Mouse (Mus musculus) myocyte (in vitro differentiated cells): ENCODE measurements at regions not wholly inside any gene's neighbourhood (a gene's known extent, or its start where the extent isn't known, plus 50 kb on each side); places are given as distances from the start of the nearest gene placed in this dataset.

Source experiments
- H3K27me3 ChIP-seq: one replicate; pipeline ENCODE4 v1.6.1; 2011; ENCODE audit not compliant: control insufficient read depth, insufficient read depth, insufficient read length
- H3K36me3 ChIP-seq: one replicate; pipeline ENCODE4 v1.6.1; 2011; ENCODE audit not compliant: control insufficient read depth, insufficient read depth
- H3K4me2 ChIP-seq: one replicate; pipeline ENCODE4 v1.6.1; 2011; ENCODE audit warnings: low read depth, control low read depth
- H3K4me3 ChIP-seq: one replicate; pipeline ENCODE4 v1.5.1; 2011; ENCODE audit warnings: mild to moderate bottlenecking, control low read depth, moderate library complexity
- H3K79me2 ChIP-seq: one replicate; pipeline ENCODE4 v1.6.1; 2011; ENCODE audit not compliant: control insufficient read depth, insufficient read depth
- H3ac ChIP-seq: one replicate; pipeline ENCODE4 v1.6.1; 2011; ENCODE audit not compliant: control insufficient read depth, insufficient read length
- CEBPB ChIP-seq: IDR thresholded peaks from 2 replicates; pipeline ENCODE4 v1.6.1; 2011; ENCODE audit warnings: mild to moderate bottlenecking, moderate library complexity; ENCODE audit not compliant: poor library complexity, insufficient read depth, severe bottlenecking
- E2F4 ChIP-seq: IDR thresholded peaks from one replicate; pipeline ENCODE4 v1.6.1; 2011; ENCODE audit warnings: mild to moderate bottlenecking, control low read depth, moderate library complexity; ENCODE audit not compliant: insufficient read depth
- MAX ChIP-seq: IDR thresholded peaks from one replicate; pipeline ENCODE4 v1.6.1; 2011; ENCODE audit warnings: low read depth, mild to moderate bottlenecking, control low read depth
- MYOD1 ChIP-seq, 3 experiments: IDR thresholded peaks; one replicate each; pipeline ENCODE4 v1.6.1; 2011; ENCODE audit warnings: control low read depth in 2 of 3, low read depth in 2 of 3, mild to moderate bottlenecking in 2 of 3, moderate library complexity in 1 of 3; ENCODE audit not compliant: insufficient read length in 2 of 3, control insufficient read depth in 1 of 3
- MYOG ChIP-seq, 3 experiments: IDR thresholded peaks; one replicate each; pipeline ENCODE4 v1.6.1; 2011; ENCODE audit warnings: control low read depth in 2 of 3, low read depth in 2 of 3, mild to moderate bottlenecking in 2 of 3; ENCODE audit not compliant: insufficient read length in 2 of 3, control insufficient read depth in 1 of 3, insufficient read depth in 1 of 3
- POLR2A ChIP-seq: IDR thresholded peaks from one replicate; pipeline ENCODE4 v1.6.1; 2011; ENCODE audit warnings: low read depth, mild to moderate bottlenecking, control low read depth, moderate library complexity; ENCODE audit not compliant: insufficient read length
- POLR2AphosphoS2 ChIP-seq: IDR thresholded peaks from one replicate; pipeline ENCODE4 v1.6.1; 2011; ENCODE audit warnings: low read depth, control low read depth; ENCODE audit not compliant: insufficient read length
- REST ChIP-seq: IDR thresholded peaks from one replicate; pipeline ENCODE4 v1.6.1; 2011; ENCODE audit warnings: mild to moderate bottlenecking, control low read depth, moderate library complexity; ENCODE audit not compliant: insufficient read depth, insufficient read length
- SRF ChIP-seq: IDR thresholded peaks from one replicate; pipeline ENCODE4 v1.6.1; 2011; ENCODE audit warnings: low read depth; ENCODE audit not compliant: control insufficient read depth, insufficient read length
- TCF12 ChIP-seq: IDR thresholded peaks from one replicate; pipeline ENCODE4 v1.6.1; 2011; ENCODE audit warnings: mild to moderate bottlenecking, control low read depth; ENCODE audit not compliant: poor library complexity, insufficient read depth, severe bottlenecking
- TCF3 ChIP-seq: IDR thresholded peaks from one replicate; pipeline ENCODE4 v1.6.1; 2011; ENCODE audit warnings: low read depth, control low read depth; ENCODE audit not compliant: insufficient read length
- USF1 ChIP-seq: IDR thresholded peaks from one replicate; pipeline ENCODE4 v1.6.1; 2011; ENCODE audit warnings: low read depth, mild to moderate bottlenecking, control low read depth, moderate library complexity

- no peaks in the 10 kb centered on the region for H3K27me3 ChIP-seq
- H3K4me2 ChIP-seq: no peak overlapping the region
- TF ChIP-seq USF1 (no peak), POLR2A (no peak), SRF (no peak), E2F4 (no peak), TCF12 (no peak), MYOG (IDR thresholded peaks at IDR 0.05; ENCODE audit: control insufficient read depth in 1 of 3, insufficient read depth in 1 of 3, insufficient read length in 2 of 3, low read depth in 2 of 3) (no peak), POLR2AphosphoS2 (no peak), MAX (no peak), TCF3 (no peak), MYOD1 (IDR thresholded peaks at IDR 0.05; ENCODE audit: control insufficient read depth in 1 of 3, insufficient read length in 2 of 3, low read depth in 2 of 3) (no peak), REST (no peak), CEBPB (no peak)
- H3K36me3 ChIP-seq: no peaks in the 10 kb centered on the region
- H3ac ChIP-seq: no peak overlapping the region
- no peak overlapping the region for H3K4me3 ChIP-seq
- H3K79me2 ChIP-seq: no peaks in the 10 kb centered on the region
Measured at GRCm38 (mm10) chr6:140189601-140190000, 148.3 kb upstream of the Plcz1 start.

- Histone ChIP-seq H3ac (no peak overlapping the region), H3K27me3 (no peaks in the 10 kb centered on the region)
- no peak for TF ChIP-seq USF1
- TF ChIP-seq MYOG (IDR thresholded peaks at IDR 0.05; ENCODE audit: control insufficient read depth in 1 of 3, insufficient read depth in 1 of 3, insufficient read length in 2 of 3, low read depth in 2 of 3): no peak
- TF ChIP-seq TCF3: no peak
- no peak for TF ChIP-seq SRF
- TF ChIP-seq REST: no peak
- no peak for TF ChIP-seq POLR2AphosphoS2
Measured at GRCm38 (mm10) chr6:140187733-140188132, 146.5 kb upstream of the Plcz1 start.

GRCm38 (mm10) chr6:140187106-140187505 lies 145.8 kb upstream of the Plcz1 start:
- H3K36me3 ChIP-seq: no peaks in the 10 kb centered on the region
- H3K4me2 ChIP-seq: no peak overlapping the region
- no peaks in the 10 kb centered on the region for H3K79me2 ChIP-seq
- no peak for TF ChIP-seq E2F4
- no peak for TF ChIP-seq MAX
- H3ac ChIP-seq: no peak overlapping the region
- H3K27me3 ChIP-seq: no peaks in the 10 kb centered on the region
- H3K4me3 ChIP-seq: no peak overlapping the region

More at GRCm38 (mm10) chr6:140187733-140188132, 146.5 kb upstream of the Plcz1 start:
- no peaks in the 10 kb centered on the region for H3K36me3 ChIP-seq
- H3K4me2 ChIP-seq: no peak overlapping the region
- H3K79me2 ChIP-seq: no peaks in the 10 kb centered on the region
- H3K4me3 ChIP-seq: no peak overlapping the region

GRCm38 (mm10) chr6:140179999-140180398 lies 138.7 kb upstream of the Plcz1 start:
- no peaks in the 10 kb centered on the region for H3K27me3 ChIP-seq
- no peak overlapping the region for H3K4me3 ChIP-seq
- TF ChIP-seq SRF (no peak), TCF12 (no peak), POLR2A (no peak), TCF3 (no peak)
- no peak overlapping the region for H3K4me2 ChIP-seq
- H3K79me2 ChIP-seq: no peaks in the 10 kb centered on the region
- H3ac ChIP-seq: no peak overlapping the region
- no peaks in the 10 kb centered on the region for H3K36me3 ChIP-seq

- Histone ChIP-seq H3K4me2 (no peak overlapping the region), H3K4me3 (no peak overlapping the region)
- no peak for TF ChIP-seq USF1
Measured at GRCm38 (mm10) chr6:140178425-140179193, 137.4 kb upstream of the Plcz1 start.

GRCm38 (mm10) chr6:140172716-140173115 lies 131.5 kb upstream of the Plcz1 start:
- no peak overlapping the region for H3K4me3 ChIP-seq
- no peak overlapping the region for H3ac ChIP-seq
- no peaks in the 10 kb centered on the region for H3K36me3 ChIP-seq
- TF ChIP-seq POLR2AphosphoS2 (no peak), E2F4 (no peak), POLR2A (no peak)
- no peak overlapping the region for H3K4me2 ChIP-seq
- no peaks in the 10 kb centered on the region for H3K79me2 ChIP-seq
- H3K27me3 ChIP-seq: no peaks in the 10 kb centered on the region

More at GRCm38 (mm10) chr6:140178425-140179193, 137.4 kb upstream of the Plcz1 start:
- Histone ChIP-seq H3K36me3 (no peaks in the 10 kb centered on the region), H3K27me3 (no peaks in the 10 kb centered on the region), H3K79me2 (no peaks in the 10 kb centered on the region), H3ac (no peak overlapping the region)
